Mouse (Mus musculus) cortical plate, adult 2 months (tissue): ENCODE measurements around the gene Snx1.

Experiments
- CTCF ChIP-seq: fragments of 200-500 bp; IDR thresholded peaks from 2 replicates; pipeline ENCODE4 v1.5.1; 2011; ENCODE audit warnings: mild to moderate bottlenecking, control low read depth, low read length; ENCODE audit not compliant: insufficient read depth; ENCODE audit errors: extremely low read depth
- POLR2A ChIP-seq: fragments of 200-500 bp; IDR thresholded peaks from 2 replicates; pipeline ENCODE4 v1.6.1; 2011; ENCODE audit warnings: mild to moderate bottlenecking, low read length, control low read depth; ENCODE audit not compliant: insufficient read depth; ENCODE audit errors: extremely low read depth

GRCm38 (mm10) chr9:66061656-66062055 lies 64.7 kb downstream of the Snx1 start:
- no peak for TF ChIP-seq CTCF
- no peak for TF ChIP-seq POLR2A
